Mouse (Mus musculus): Measurements from ENCODE around the gene Ociad2. TPM values are rescaled to one million over a fixed set of nuclear protein-coding genes. Genes with fewer than 3 reads are reported as not detected.
A peak's percentile ranks its signal among the peaks of the same experiment; 100 is the strongest.

Gene Ociad2
- polyA plus RNA-seq, 1 experiment from 2014 or later = 22.6 TPM

GRCm38 (mm10) chr5:73301601-73302307 lies 39.1 kb downstream of the Ociad2 start:
- no peak overlapping the region for H3K4me3 ChIP-seq (replicated peaks; ENCODE audit: low read length)
- no peaks in the 10 kb centered on the region for H3K9me3 ChIP-seq (ENCODE audit: control insufficient read depth, low read length)
- WGBS = 94% methylated on average over 7 of the region's 7 CpGs
- no peak overlapping the region for H3K9ac ChIP-seq (replicated peaks; ENCODE audit: low read depth, low read length)
- H3K4me1 ChIP-seq (replicated peaks; ENCODE audit: control insufficient read depth, insufficient read depth, low read length) = no peaks in the 10 kb centered on the region
- H3K36me3 ChIP-seq (ENCODE audit: control insufficient read depth, insufficient read depth) = peaks cover 31% of the 10 kb centered on the region
- no peaks in the 10 kb centered on the region for H3K27me3 ChIP-seq (replicated peaks; ENCODE audit: control insufficient read depth, insufficient read depth, low read length)
- H3K4me2 ChIP-seq (ENCODE audit: low read length) = no peak overlapping the region
- no peak overlapping the region for H3K27ac ChIP-seq (ENCODE audit: low read length)
- ATAC-seq = no peak

GRCm38 (mm10) chr5:73295916-73296315 lies 44.9 kb downstream of the Ociad2 start:
- WGBS = 83% methylated on average over 4 of the region's 4 CpGs
- no peaks in the 10 kb centered on the region for H3K9me3 ChIP-seq (ENCODE audit: control insufficient read depth, low read length)

GRCm38 (mm10) chr5:73295016-73295415 lies 45.8 kb downstream of the Ociad2 start:
- 95% methylated on average over 7 of the region's 7 CpGs for WGBS
- H3K9me3 ChIP-seq (ENCODE audit: control insufficient read depth, low read length) = no peaks in the 10 kb centered on the region
- no peak overlapping the region for H3K9ac ChIP-seq (replicated peaks; ENCODE audit: low read depth, low read length)
- no peak overlapping the region for H3K27ac ChIP-seq (ENCODE audit: low read length)
- peaks cover 14% of the 10 kb centered on the region; the same call in 1 of the 2 replicates for H3K36me3 ChIP-seq (ENCODE audit: control insufficient read depth, insufficient read depth)
- ATAC-seq = no peak
- no peaks in the 10 kb centered on the region for H3K27me3 ChIP-seq (replicated peaks; ENCODE audit: control insufficient read depth, insufficient read depth, low read length)
- H3K4me3 ChIP-seq (replicated peaks; ENCODE audit: low read length) = no peak overlapping the region
- H3K4me1 ChIP-seq (replicated peaks; ENCODE audit: control insufficient read depth, insufficient read depth, low read length) = peaks cover 15% of the 10 kb centered on the region
- H3K4me2 ChIP-seq (ENCODE audit: low read length) = no peak overlapping the region

More at GRCm38 (mm10) chr5:73295916-73296315, 44.9 kb downstream of the Ociad2 start:
- Histone ChIP-seq H3K27ac (ENCODE audit: low read length) (no peak overlapping the region), H3K9ac (replicated peaks; ENCODE audit: low read depth, low read length) (no peak overlapping the region), H3K4me2 (ENCODE audit: low read length) (no peak overlapping the region), H3K4me1 (replicated peaks; ENCODE audit: control insufficient read depth, insufficient read depth, low read length) (peaks cover 15% of the 10 kb centered on the region), H3K36me3 (ENCODE audit: control insufficient read depth, insufficient read depth) (peaks cover 16% of the 10 kb centered on the region; the same call in 1 of the 2 replicates), H3K27me3 (replicated peaks; ENCODE audit: control insufficient read depth, insufficient read depth, low read length) (no peaks in the 10 kb centered on the region), H3K4me3 (replicated peaks; ENCODE audit: low read length) (no peak overlapping the region)
- ATAC-seq = no peak

GRCm38 (mm10) chr5:73293458-73293827 lies 47.4 kb downstream of the Ociad2 start:
- no peak overlapping the region for H3K27ac ChIP-seq (ENCODE audit: low read length)
- peaks cover 14% of the 10 kb centered on the region; the same call in 1 of the 2 replicates for H3K36me3 ChIP-seq (ENCODE audit: control insufficient read depth, insufficient read depth)
- no peaks in the 10 kb centered on the region for H3K27me3 ChIP-seq (replicated peaks; ENCODE audit: control insufficient read depth, insufficient read depth, low read length)
- peak overlapping the region; percentile 66 for H3K4me2 ChIP-seq (ENCODE audit: low read length)
- H3K4me3 ChIP-seq (replicated peaks; ENCODE audit: low read length) = peak overlapping the region; percentile 93
- H3K9ac ChIP-seq (replicated peaks; ENCODE audit: low read depth, low read length) = peak overlapping the region; percentile 91
- no peaks in the 10 kb centered on the region for H3K9me3 ChIP-seq (ENCODE audit: control insufficient read depth, low read length)
- ATAC-seq = no peak
- WGBS = 9% methylated on average over 8 of the region's 8 CpGs
- H3K4me1 ChIP-seq (replicated peaks; ENCODE audit: control insufficient read depth, insufficient read depth, low read length) = peaks cover 15% of the 10 kb centered on the region

GRCm38 (mm10) chr5:73292502-73293457 lies 48.0 kb downstream of the Ociad2 start, which contains the start of gene Ociad1:
Gene Ociad1, plus strand, starts transcription at chr5:73292784.
- peak; percentile 99 for ATAC-seq
- peaks cover 15% of the 10 kb centered on the region for H3K4me1 ChIP-seq (replicated peaks; ENCODE audit: control insufficient read depth, insufficient read depth, low read length)
- WGBS = under 1% methylated on average over 58 of the region's 58 CpGs
- H3K27ac ChIP-seq (ENCODE audit: low read length) = peak within 1 kb of the TSS; percentile 81
- H3K4me3 ChIP-seq (replicated peaks; ENCODE audit: low read length) = peak within 1 kb of the TSS; percentile 93
- no peaks in the 10 kb centered on the region for H3K9me3 ChIP-seq (ENCODE audit: control insufficient read depth, low read length)
- no peaks in the 10 kb centered on the region for H3K27me3 ChIP-seq (replicated peaks; ENCODE audit: control insufficient read depth, insufficient read depth, low read length)
- H3K9ac ChIP-seq (replicated peaks; ENCODE audit: low read depth, low read length) = peak within 1 kb of the TSS; percentile 91
- H3K36me3 ChIP-seq (ENCODE audit: control insufficient read depth, insufficient read depth) = peaks cover 12% of the 10 kb centered on the region; the same call in 1 of the 2 replicates
- H3K4me2 ChIP-seq (ENCODE audit: low read length) = peak within 1 kb of the TSS; percentile 66

GRCm38 (mm10) chr5:73289900-73290299 lies 50.9 kb downstream of the Ociad2 start:
- no peak for ATAC-seq
- H3K27ac ChIP-seq (ENCODE audit: low read length) = no peak overlapping the region
- 58% methylated on average over 2 of the region's 2 CpGs for WGBS
- H3K36me3 ChIP-seq (ENCODE audit: control insufficient read depth, insufficient read depth) = peaks cover under 1% of the 10 kb centered on the region; the same call in 1 of the 2 replicates
- no peaks in the 10 kb centered on the region for H3K27me3 ChIP-seq (replicated peaks; ENCODE audit: control insufficient read depth, insufficient read depth, low read length)
- H3K4me1 ChIP-seq (replicated peaks; ENCODE audit: control insufficient read depth, insufficient read depth, low read length) = peaks cover 11% of the 10 kb centered on the region
- H3K9ac ChIP-seq (replicated peaks; ENCODE audit: low read depth, low read length) = no peak overlapping the region
- no peak overlapping the region for H3K4me2 ChIP-seq (ENCODE audit: low read length)
- H3K4me3 ChIP-seq (replicated peaks; ENCODE audit: low read length) = no peak overlapping the region
- H3K9me3 ChIP-seq (ENCODE audit: control insufficient read depth, low read length) = no peaks in the 10 kb centered on the region

GRCm38 (mm10) chr5:73286603-73287002 lies 54.2 kb downstream of the Ociad2 start:
- Histone ChIP-seq H3K4me3 (replicated peaks; ENCODE audit: low read length) (no peak overlapping the region), H3K4me1 (replicated peaks; ENCODE audit: control insufficient read depth, insufficient read depth, low read length) (no peaks in the 10 kb centered on the region), H3K9ac (replicated peaks; ENCODE audit: low read depth, low read length) (no peak overlapping the region), H3K9me3 (ENCODE audit: control insufficient read depth, low read length) (no peaks in the 10 kb centered on the region), H3K4me2 (ENCODE audit: low read length) (no peak overlapping the region), H3K36me3 (ENCODE audit: control insufficient read depth, insufficient read depth) (no peaks in the 10 kb centered on the region), H3K27ac (ENCODE audit: low read length) (no peak overlapping the region), H3K27me3 (replicated peaks; ENCODE audit: control insufficient read depth, insufficient read depth, low read length) (no peaks in the 10 kb centered on the region)
- 82% methylated on average over 5 of the region's 5 CpGs for WGBS
- no peak for ATAC-seq

- no peak overlapping the region for H3K4me3 ChIP-seq (replicated peaks; ENCODE audit: low read length)
- WGBS = 84% methylated on average over 3 of the region's 3 CpGs
- H3K9ac ChIP-seq (replicated peaks; ENCODE audit: low read depth, low read length) = no peak overlapping the region
- H3K9me3 ChIP-seq (ENCODE audit: control insufficient read depth, low read length) = no peaks in the 10 kb centered on the region
- H3K27me3 ChIP-seq (replicated peaks; ENCODE audit: control insufficient read depth, insufficient read depth, low read length) = no peaks in the 10 kb centered on the region
- no peak overlapping the region for H3K27ac ChIP-seq (ENCODE audit: low read length)
- no peaks in the 10 kb centered on the region for H3K4me1 ChIP-seq (replicated peaks; ENCODE audit: control insufficient read depth, insufficient read depth, low read length)
- no peaks in the 10 kb centered on the region for H3K36me3 ChIP-seq (ENCODE audit: control insufficient read depth, insufficient read depth)
- H3K4me2 ChIP-seq (ENCODE audit: low read length) = no peak overlapping the region
- ATAC-seq = no peak
Observed at GRCm38 (mm10) chr5:73285470-73285978, 55.3 kb downstream of the Ociad2 start.

GRCm38 (mm10) chr5:73284046-73284445 lies 56.8 kb downstream of the Ociad2 start:
- no peaks in the 10 kb centered on the region for H3K9me3 ChIP-seq (ENCODE audit: control insufficient read depth, low read length)
- H3K4me2 ChIP-seq (ENCODE audit: low read length) = no peak overlapping the region
- H3K36me3 ChIP-seq (ENCODE audit: control insufficient read depth, insufficient read depth) = no peaks in the 10 kb centered on the region
- no peaks in the 10 kb centered on the region for H3K27me3 ChIP-seq (replicated peaks; ENCODE audit: control insufficient read depth, insufficient read depth, low read length)
- H3K4me3 ChIP-seq (replicated peaks; ENCODE audit: low read length) = no peak overlapping the region
- no peak overlapping the region for H3K9ac ChIP-seq (replicated peaks; ENCODE audit: low read depth, low read length)
- no peak overlapping the region for H3K27ac ChIP-seq (ENCODE audit: low read length)
- H3K4me1 ChIP-seq (replicated peaks; ENCODE audit: control insufficient read depth, insufficient read depth, low read length) = 0 out of 2 replicates have a peak, but pooled peaks cover 4% of the 10 kb centered on the region
- no peak for ATAC-seq

All from forebrain, embryonic 16.5 days (tissue).